Mouse (Mus musculus): ENCODE data around the gene Gc. TPM values are rescaled to one million over a fixed set of nuclear protein-coding genes. Genes with fewer than 3 reads are reported as not detected.

Gene Gc
- total and polyA plus RNA-seq, 3 experiments: 0.31 to 19.9 (median 0.44) TPM

Other genes starting within 250 kb of the Gc start
- not detected for gene Npffr2, start 69.5 kb upstream of the Gc start, total RNA-seq (2021)
- not detected in 2 replicates for gene Npffr2, start 69.5 kb upstream of the Gc start, polyA plus RNA-seq (2012; rRNA removed)